Mouse (Mus musculus) erythroid progenitor cell, adult 5-6 weeks (primary cell): ENCODE data around the gene Gm8104. TPM values are rescaled to one million over a fixed set of nuclear protein-coding genes. Genes with fewer than 3 reads are reported as not detected.
"Not testable (repeated sequence)": the region's sequence is repeated elsewhere in the genome, so short reads cannot be mapped to it uniquely, and the experiment has no call there.

Experiments used
- ATAC-seq: replicated peaks from 2 replicates; pipeline ENCODE4 v1.8.0; 2016; ENCODE audit warnings: moderate number of reproducible peaks, mild to moderate bottlenecking, moderate TSS enrichment, inconsistent platforms; ENCODE audit not compliant: poor library complexity, low FRiP score, severe bottlenecking
- total RNA-seq, 2 experiments: library from RNA; stranded (forward) in 1 of 2; stranded (reverse) in 1 of 2; fragments of 150-400 nt in 1 of 2; fragments of 186-747, 209-891 nt in 1 of 2; gene quantifications; 2 replicates each; pipeline versions ENCODE4 v1.2.3 to v1.2.4; 2015 to 2017; ENCODE audit warnings: low replicate concordance in 2 of 2

The Gm8104 gene
- total RNA-seq (2015; ENCODE audit: low replicate concordance) (not detected in 2 replicates), total RNA-seq (2017; ENCODE audit: low replicate concordance) (not detected in 2 replicates)

DNA sequence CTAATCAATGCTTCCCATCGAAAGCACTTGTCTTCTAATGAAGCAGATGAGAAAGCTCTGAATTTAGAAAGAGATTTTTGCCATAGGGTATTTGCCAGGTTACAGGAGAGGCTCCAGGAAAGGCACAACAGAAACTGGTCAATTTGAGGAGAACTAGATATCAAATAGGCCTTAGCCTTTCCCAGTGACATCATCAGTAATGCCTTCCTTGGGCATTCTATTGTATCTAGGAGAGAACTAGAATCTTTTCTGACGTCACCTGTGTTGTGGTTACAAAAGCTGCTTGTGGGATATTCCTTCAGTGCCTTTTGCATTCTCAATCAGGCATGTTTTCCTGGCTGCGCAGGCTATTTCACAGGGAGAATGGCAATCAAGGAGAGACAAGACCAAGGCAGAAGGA is at the start of gene Gm8104:
Gm8104 (plus strand) TSS at position 301 of the 400 bp plus-strand sequence.
- ATAC-seq, result not testable (repeated sequence)

DNA sequence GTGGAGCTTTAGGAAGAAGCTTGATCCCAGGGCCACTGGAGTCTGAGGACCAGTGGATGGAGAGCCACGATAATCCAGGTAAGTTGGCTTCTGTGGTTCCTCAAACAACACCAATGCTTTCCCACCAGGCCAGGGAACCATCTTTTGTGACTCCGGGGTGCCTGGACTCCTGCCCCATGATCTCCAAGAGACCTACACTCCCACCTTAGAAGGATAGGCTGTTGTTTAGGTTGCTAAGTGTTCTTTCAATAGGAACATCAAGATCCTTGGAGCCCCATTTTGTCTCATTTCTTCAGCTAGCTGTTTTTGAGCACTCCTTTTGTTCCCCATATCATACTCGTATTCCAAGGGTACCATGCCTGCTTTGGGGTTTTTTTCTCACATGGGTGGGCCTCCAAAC is 42.3 kb upstream of the Gm8104 start:
- ATAC-seq, result not testable (repeated sequence)

DNA sequence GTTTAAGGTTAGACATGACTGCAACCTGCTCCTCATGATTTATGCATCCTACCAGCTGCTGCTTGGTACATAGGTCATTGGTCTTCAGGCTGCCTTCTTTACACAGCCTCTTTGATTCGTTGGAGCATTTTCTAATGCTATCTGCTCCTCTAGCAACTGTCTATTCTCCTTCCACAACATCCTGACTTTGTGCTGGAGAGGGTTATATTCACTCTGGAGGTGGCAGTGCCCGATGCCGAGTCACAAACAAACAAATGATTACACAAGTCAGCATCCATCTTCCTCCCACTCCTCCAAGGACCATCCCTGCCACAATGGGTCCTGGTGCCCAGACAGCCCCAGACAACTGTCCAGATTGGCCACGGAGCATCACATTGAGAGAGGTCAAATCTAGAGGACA is 40.2 kb upstream of the Gm8104 start:
- not testable (repeated sequence) for ATAC-seq

DNA sequence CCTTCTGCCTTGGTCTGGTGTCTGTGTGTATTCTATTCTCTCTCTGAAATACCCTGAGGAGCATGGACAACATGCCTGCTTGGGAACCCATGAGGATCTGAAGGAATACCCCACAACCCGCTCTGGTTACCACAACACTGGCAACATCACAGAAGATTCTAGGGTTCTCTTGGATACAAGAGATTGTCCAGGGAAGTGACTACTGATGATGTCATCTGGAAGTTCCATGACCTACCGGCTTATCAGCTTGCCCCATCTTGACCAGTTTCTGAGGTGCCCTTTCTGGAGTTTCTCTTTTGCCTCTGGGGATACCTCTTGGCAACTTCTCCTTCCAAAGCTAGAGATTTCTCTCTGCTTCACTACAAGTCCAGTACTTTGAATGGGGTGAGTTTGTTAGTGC is 23.9 kb upstream of the Gm8104 start, which contains the start of gene Gm8094:
Gm8094 (minus strand) TSS at position 101 of the 400 bp plus-strand sequence.
- not testable (repeated sequence) for ATAC-seq

DNA sequence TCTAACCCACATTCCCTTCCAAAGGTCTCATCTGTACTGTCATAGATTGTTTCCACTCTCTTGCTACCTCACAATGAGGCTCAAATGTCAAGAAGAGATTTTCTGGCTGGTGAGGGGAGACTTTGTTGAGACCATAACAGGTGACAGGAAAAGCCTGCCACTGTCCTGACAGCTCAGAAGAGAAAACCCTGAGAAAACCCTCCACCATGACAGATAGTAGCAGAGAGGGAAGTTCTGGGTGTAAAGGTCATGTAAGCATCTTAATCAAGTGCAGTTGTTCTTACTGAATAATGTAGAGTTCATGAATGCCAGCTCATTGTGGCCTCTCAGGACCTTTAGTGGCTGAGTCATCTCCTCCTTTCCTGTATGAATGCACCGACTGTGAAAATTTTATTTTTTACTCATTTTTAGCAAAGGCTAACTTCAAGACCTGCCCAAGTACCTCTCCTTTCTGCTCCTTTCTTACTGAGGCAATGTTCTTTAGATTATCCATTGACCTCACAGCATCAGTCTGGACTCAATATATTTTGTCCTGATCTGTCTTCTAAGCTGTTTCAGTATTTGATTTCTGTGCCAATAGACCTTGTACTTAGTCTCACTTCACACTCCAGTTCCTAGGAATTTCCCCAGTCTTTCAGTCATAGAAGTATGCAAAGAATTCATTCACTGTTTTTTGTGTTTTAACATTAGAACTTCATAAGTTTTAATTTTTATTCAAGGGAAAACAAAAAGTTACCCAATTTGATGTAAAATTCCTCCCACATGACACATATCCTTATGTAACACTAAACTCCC is 15.3 kb upstream of the Gm8104 start:
- ATAC-seq, result not testable (repeated sequence)

DNA sequence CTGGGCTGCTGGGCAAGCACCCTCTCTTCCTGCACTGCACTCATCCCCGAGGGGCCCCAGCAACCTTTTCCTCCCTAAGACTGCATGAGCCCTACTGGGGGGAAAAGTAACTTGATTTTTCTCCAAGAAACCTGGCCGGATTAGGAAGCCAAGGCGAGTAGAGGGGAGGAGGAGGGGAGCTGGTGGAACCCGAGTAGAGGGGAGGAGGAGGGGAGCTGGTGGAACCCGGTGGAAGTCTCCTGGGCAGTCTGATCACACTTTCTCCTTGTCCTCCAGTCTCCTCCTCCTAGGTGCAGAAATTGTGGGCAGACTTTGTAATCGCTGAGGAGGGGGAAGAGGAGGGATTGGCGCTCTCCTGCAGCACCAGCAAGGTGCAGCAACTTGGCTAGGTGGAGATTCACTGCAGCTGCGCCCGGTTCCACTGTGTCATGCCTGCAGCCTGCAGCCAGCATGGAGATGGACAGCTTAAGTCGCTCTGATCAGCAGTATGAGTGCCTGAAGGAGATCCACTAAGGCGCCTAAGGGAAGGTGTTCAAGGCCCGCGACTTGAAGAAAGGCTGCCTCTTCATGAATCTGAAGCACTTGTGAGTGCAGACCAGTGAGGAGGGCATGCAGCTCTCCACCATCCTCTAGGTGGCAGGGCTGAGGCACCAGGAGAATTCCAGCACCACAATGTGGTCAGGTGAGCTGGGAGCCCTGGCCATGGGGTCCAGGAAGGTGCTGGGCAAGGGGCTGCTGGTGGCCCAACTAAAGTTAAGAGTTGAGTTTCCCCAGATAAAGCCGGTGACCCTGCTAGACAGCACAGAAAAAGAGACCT is 11.1 kb upstream of the Gm8104 start:
- ATAC-seq, result not testable (repeated sequence)

DNA sequence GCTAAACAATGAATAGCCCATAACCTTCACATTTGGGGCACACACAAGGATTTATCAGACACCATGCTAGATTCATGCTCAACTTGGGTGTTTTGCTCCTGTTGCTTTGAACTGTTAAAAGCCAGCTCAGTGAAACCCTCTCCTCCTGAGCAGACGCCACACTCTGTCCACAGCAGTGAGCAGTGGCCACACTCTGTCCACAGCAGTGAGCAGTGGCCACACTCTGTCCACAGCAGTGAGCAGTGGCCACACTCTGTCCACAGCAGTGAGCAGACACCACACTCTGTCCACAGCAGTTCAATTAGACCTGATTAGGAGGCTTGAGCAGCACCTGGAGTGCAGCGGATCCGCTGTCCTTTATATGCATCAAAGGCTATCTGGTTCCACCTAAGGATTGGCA is 19.3 kb downstream of the Gm8104 start:
- not testable (repeated sequence) for ATAC-seq

DNA sequence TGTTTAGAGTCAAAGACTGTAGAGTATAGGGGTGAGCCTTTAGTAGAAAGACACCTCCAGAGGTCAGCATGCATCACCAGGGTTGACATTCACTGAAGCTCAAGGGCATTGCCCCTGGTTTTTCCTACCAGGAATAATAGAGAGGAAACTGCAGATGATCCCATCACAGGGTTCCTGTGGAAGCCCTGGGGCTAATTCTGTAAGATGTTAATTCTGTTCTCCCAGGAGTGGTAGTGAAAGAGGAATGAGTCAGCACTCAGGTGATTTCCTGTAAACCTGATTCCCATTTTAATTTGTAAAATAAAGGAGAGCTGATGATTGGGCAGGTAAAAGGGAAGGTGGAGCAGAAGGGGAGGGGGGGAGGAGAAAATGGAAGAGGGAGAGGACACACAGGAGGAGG is 25.9 kb downstream of the Gm8104 start:
- not testable (repeated sequence) for ATAC-seq

Other genes starting within 250 kb of the Gm8104 start
- gene Gm21977, start 247.1 kb upstream of the Gm8104 start, total RNA-seq (2015; ENCODE audit: low replicate concordance), result not detected in 2 replicates
- not detected in 2 replicates for gene Gm21977, start 247.1 kb upstream of the Gm8104 start, total RNA-seq (2017; ENCODE audit: low replicate concordance)
- gene Gm8082, start 107.0 kb upstream of the Gm8104 start, total RNA-seq (2015; ENCODE audit: low replicate concordance), result not detected in 2 replicates
- gene Gm8082, start 107.0 kb upstream of the Gm8104 start, total RNA-seq (2017; ENCODE audit: low replicate concordance), result not detected in 2 replicates
- gene Gm10376, start 85.0 kb upstream of the Gm8104 start, total RNA-seq (2015; ENCODE audit: low replicate concordance), result not detected in 2 replicates
- not detected in 2 replicates for gene Gm10376, start 85.0 kb upstream of the Gm8104 start, total RNA-seq (2017; ENCODE audit: low replicate concordance)
- gene Gm8094, start 24.0 kb upstream of the Gm8104 start, total RNA-seq (2015; ENCODE audit: low replicate concordance), result not detected in 2 replicates
- not detected in 2 replicates for gene Gm8094, start 24.0 kb upstream of the Gm8104 start, total RNA-seq (2017; ENCODE audit: low replicate concordance)
- gene Gm7233, start 79.3 kb downstream of the Gm8104 start, total RNA-seq (2015; ENCODE audit: low replicate concordance), result not detected in 2 replicates
- gene Gm7233, start 79.3 kb downstream of the Gm8104 start, total RNA-seq (2017; ENCODE audit: low replicate concordance), result not detected in 2 replicates
- gene Gm8122, start 134.7 kb downstream of the Gm8104 start, total RNA-seq (2015; ENCODE audit: low replicate concordance), result not detected in 2 replicates
- gene Gm8122, start 134.7 kb downstream of the Gm8104 start, total RNA-seq (2017; ENCODE audit: low replicate concordance), result not detected in 2 replicates
- not detected in 2 replicates for gene Gm8126, start 158.0 kb downstream of the Gm8104 start, total RNA-seq (2015; ENCODE audit: low replicate concordance)
- gene Gm8126, start 158.0 kb downstream of the Gm8104 start, total RNA-seq (2017; ENCODE audit: low replicate concordance), result not detected in 2 replicates
- not detected in 2 replicates for gene Gm9732, start 174.4 kb downstream of the Gm8104 start, total RNA-seq (2015; ENCODE audit: low replicate concordance)
- not detected in 2 replicates for gene Gm9732, start 174.4 kb downstream of the Gm8104 start, total RNA-seq (2017; ENCODE audit: low replicate concordance)
- gene Gm8127, start 193.2 kb downstream of the Gm8104 start, total RNA-seq (2015; ENCODE audit: low replicate concordance), result not detected in 2 replicates
- gene Gm8127, start 193.2 kb downstream of the Gm8104 start, total RNA-seq (2017; ENCODE audit: low replicate concordance), result not detected in 2 replicates
- gene 1700001F09Rik, start 247.2 kb downstream of the Gm8104 start, total RNA-seq (2015; ENCODE audit: low replicate concordance), result not detected in 2 replicates
- gene 1700001F09Rik, start 247.2 kb downstream of the Gm8104 start, total RNA-seq (2017; ENCODE audit: low replicate concordance), result not detected in 2 replicates